ENCODE assay signal across 8 mouse cellular contexts in genomic region chr4:145194559-145195162, GRCm38 (mm10). TPM values are rescaled to one million over a fixed set of nuclear protein-coding genes. Genes with fewer than 3 reads are reported as not detected.
A peak's percentile ranks its signal among the peaks of the same experiment; 100 is the strongest.
DNase-seq lines count a peak whose midpoint lies in the region; ATAC-seq and TF ChIP-seq lines count a peak whose summit lies in the region.

TSS of gene Vps13d (minus strand) at chr4:145195005.

- peak within 1 kb of the TSS; percentile 91 for H3K4me2 ChIP-seq in hindbrain, embryonic 11.5 days (replicated peaks; ENCODE audit: low read depth, low read length)
- H3K4me2 ChIP-seq in lung, postnatal 0 days (replicated peaks; ENCODE audit: low read depth, low read length): peak within 1 kb of the TSS; percentile 73

- no peaks in the 10 kb centered on the region for H3K36me3 ChIP-seq in hindbrain, embryonic 11.5 days (ENCODE audit: control insufficient read depth, insufficient read depth, low read length)
- H3K36me3 ChIP-seq in lung, postnatal 0 days (ENCODE audit: insufficient read depth, low read length): 0 out of 2 replicates have a peak, but pooled peaks cover 7% of the 10 kb centered on the region

- WGBS in hindbrain, embryonic 11.5 days: under 1% methylated on average over 53 of the region's 53 CpGs
- WGBS in lung, postnatal 0 days: 0% methylated on average over 37 of the region's 53 CpGs

- no peak within 1 kb of the TSS for H3K27ac ChIP-seq in hindbrain, embryonic 11.5 days (ENCODE audit: low read depth, low read length)
- peak within 1 kb of the TSS; percentile 85 for H3K27ac ChIP-seq in lung, postnatal 0 days (ENCODE audit: low read length)

- H3K9ac ChIP-seq in hindbrain, embryonic 11.5 days (ENCODE audit: low read depth, low read length): peak within 1 kb of the TSS; percentile 88
- H3K9ac ChIP-seq in lung, postnatal 0 days (replicated peaks; ENCODE audit: low read depth): peak within 1 kb of the TSS; percentile 91

- TF ChIP-seq CTCF in lung, postnatal 0 days (IDR thresholded peaks at IDR 0.05): peak; percentile 99

- peak; percentile 92 for DNase-seq in NIH3T3 (ENCODE audit: low read depth)
- DNase-seq in cerebellum, adult 9-11 months: peak; percentile 87
- peak; percentile 79 to 88 for DNase-seq in frontal cortex, postnatal 10 days (ENCODE audit: low spot score in 2 of 2)
- peak; percentile 95 for DNase-seq in hindbrain, embryonic 11.5 days (ENCODE audit: low spot score)
- peak; percentile 91 for DNase-seq in layer of hippocampus, adult 9-11 months
- DNase-seq in lung, postnatal 0 days (ENCODE audit: low spot score): peak; percentile 96
- DNase-seq in ovary, postnatal 10 days (ENCODE audit: low spot score): peak; percentile 75
- peak; percentile 95 for DNase-seq in thymus, postnatal 0 days (ENCODE audit: low spot score)

- peak; percentile 94 for ATAC-seq in hindbrain, embryonic 11.5 days (ENCODE audit: low FRiP score)
- ATAC-seq in lung, postnatal 0 days: peak; percentile 94

- no peak for TF ChIP-seq EP300 in lung, postnatal 0 days (IDR thresholded peaks at IDR 0.05)

- no peaks in the 10 kb centered on the region for H3K27me3 ChIP-seq in hindbrain, embryonic 11.5 days (ENCODE audit: control insufficient read depth, insufficient read depth, low read length)
- H3K27me3 ChIP-seq in lung, postnatal 0 days (replicated peaks; ENCODE audit: insufficient read depth, low read length): no peaks in the 10 kb centered on the region

- no peaks in the 10 kb centered on the region for H3K9me3 ChIP-seq in hindbrain, embryonic 11.5 days (ENCODE audit: control insufficient read depth, low read length)
- no peaks in the 10 kb centered on the region for H3K9me3 ChIP-seq in lung, postnatal 0 days (ENCODE audit: low read length)

- H3K4me1 ChIP-seq in hindbrain, embryonic 11.5 days (replicated peaks; ENCODE audit: control insufficient read depth, insufficient read depth, low read length): peaks cover 4% of the 10 kb centered on the region; the same call in 1 of the 2 replicates
- H3K4me1 ChIP-seq in lung, postnatal 0 days (ENCODE audit: insufficient read depth, low read depth, low read length): peaks cover 5% of the 10 kb centered on the region

- peak within 1 kb of the TSS; percentile 93 for H3K4me3 ChIP-seq in hindbrain, embryonic 11.5 days (ENCODE audit: low read depth, low read length)
- peak within 1 kb of the TSS; percentile 98 for H3K4me3 ChIP-seq in lung, postnatal 0 days (ENCODE audit: low read depth, low read length)

RNA-seq across cellular contexts. Expression of gene Vps13d, which starts in this region (rescaled TPM):
- polyA plus RNA-seq in hindbrain, embryonic 11.5 days (2014; fragmentation: Nextera tagmentation; extraction: Ambion mirVana): 10.6 and 15.2 TPM in 2 replicates
- 10.3 and 12.8 TPM in 2 replicates for polyA plus RNA-seq in lung, postnatal 0 days (2015; fragmentation: Nextera tagmentation; extraction: Ambion mirVana)
- polyA plus RNA-seq in thymus, postnatal 0 days (2015; fragmentation: Nextera tagmentation; extraction: Ambion mirVana): 13.0 and 13.1 TPM in 2 replicates
